Mouse (Mus musculus) spleen, postnatal 36 days (tissue): Measurements from ENCODE around the gene Adsl.
"Not testable (repeated sequence)": the region's sequence is repeated elsewhere in the genome, so short reads cannot be mapped to it uniquely, and the experiment has no call there.

ENCODE experiments used
- DNase-seq, 2 experiments: peaks; one replicate each; pipeline ENCODE4 v3.0.0; 2022; ENCODE audit warnings: low spot score in 2 of 2, mixed read lengths in 1 of 2

Gene Adsl

GRCm38 (mm10) chr15:80948145-80949135 lies at the start of gene Adsl:
Gene Adsl, plus strand, starts transcription at chr15:80948490.
- DNase-seq, result peak; percentile 84 to 86

- no peak for DNase-seq
These were observed 48.5 kb upstream of the Adsl start for GRCm38 (mm10) chr15:80899806-80900205.

- no peak for DNase-seq
These were observed 46.3 kb upstream of the Adsl start for GRCm38 (mm10) chr15:80901806-80902513.

GRCm38 (mm10) chr15:80904776-80905175 lies 43.5 kb upstream of the Adsl start:
- DNase-seq, result not testable (repeated sequence)

- no peak for DNase-seq
These were observed 38.1 kb upstream of the Adsl start for GRCm38 (mm10) chr15:80910183-80910582.

GRCm38 (mm10) chr15:80910790-80911531 lies 37.3 kb upstream of the Adsl start:
- no peak for DNase-seq

- no peak for DNase-seq
These were observed 36.1 kb upstream of the Adsl start for GRCm38 (mm10) chr15:80912175-80912574.

- no peak for DNase-seq
These were observed 34.5 kb upstream of the Adsl start for GRCm38 (mm10) chr15:80913803-80914202.

- no peak for DNase-seq
These were observed 32.4 kb upstream of the Adsl start for GRCm38 (mm10) chr15:80915850-80916249.

GRCm38 (mm10) chr15:80916621-80917020 lies 31.7 kb upstream of the Adsl start:
- DNase-seq, result no peak

GRCm38 (mm10) chr15:80920346-80920745 lies 27.9 kb upstream of the Adsl start:
- no peak for DNase-seq

GRCm38 (mm10) chr15:80921781-80922180 lies 26.5 kb upstream of the Adsl start:
- no peak for DNase-seq

GRCm38 (mm10) chr15:80924211-80924610 lies 24.1 kb upstream of the Adsl start:
- no peak for DNase-seq

- DNase-seq, result no peak
These were observed 19.4 kb upstream of the Adsl start for GRCm38 (mm10) chr15:80928811-80929355.

GRCm38 (mm10) chr15:80930048-80930571 lies 18.2 kb upstream of the Adsl start:
- DNase-seq, result no peak

GRCm38 (mm10) chr15:80930676-80931320 lies 17.5 kb upstream of the Adsl start:
- not testable (repeated sequence) for DNase-seq

GRCm38 (mm10) chr15:80931345-80931960 lies 16.8 kb upstream of the Adsl start:
- DNase-seq, result no peak

GRCm38 (mm10) chr15:80934841-80935240 lies 13.4 kb upstream of the Adsl start:
- no peak for DNase-seq

- no peak for DNase-seq
These were observed 11.6 kb upstream of the Adsl start for GRCm38 (mm10) chr15:80936686-80937085.

GRCm38 (mm10) chr15:80938615-80939014 lies 9.7 kb upstream of the Adsl start:
- DNase-seq, result no peak
